Mouse (Mus musculus) cerebral cortex, adult 2 months (tissue): Measurements from ENCODE around the gene Ube2r2.

Experiments used
- WGBS: fragments of 180-500 bp; shearing (Covaris S2); methylation state at CpG from one replicate; pipeline ENCODE4 v1.1.7; 2018; 5-methylcytosine and 5-hydroxymethylcytosine counted together

The Ube2r2 gene

DNA sequence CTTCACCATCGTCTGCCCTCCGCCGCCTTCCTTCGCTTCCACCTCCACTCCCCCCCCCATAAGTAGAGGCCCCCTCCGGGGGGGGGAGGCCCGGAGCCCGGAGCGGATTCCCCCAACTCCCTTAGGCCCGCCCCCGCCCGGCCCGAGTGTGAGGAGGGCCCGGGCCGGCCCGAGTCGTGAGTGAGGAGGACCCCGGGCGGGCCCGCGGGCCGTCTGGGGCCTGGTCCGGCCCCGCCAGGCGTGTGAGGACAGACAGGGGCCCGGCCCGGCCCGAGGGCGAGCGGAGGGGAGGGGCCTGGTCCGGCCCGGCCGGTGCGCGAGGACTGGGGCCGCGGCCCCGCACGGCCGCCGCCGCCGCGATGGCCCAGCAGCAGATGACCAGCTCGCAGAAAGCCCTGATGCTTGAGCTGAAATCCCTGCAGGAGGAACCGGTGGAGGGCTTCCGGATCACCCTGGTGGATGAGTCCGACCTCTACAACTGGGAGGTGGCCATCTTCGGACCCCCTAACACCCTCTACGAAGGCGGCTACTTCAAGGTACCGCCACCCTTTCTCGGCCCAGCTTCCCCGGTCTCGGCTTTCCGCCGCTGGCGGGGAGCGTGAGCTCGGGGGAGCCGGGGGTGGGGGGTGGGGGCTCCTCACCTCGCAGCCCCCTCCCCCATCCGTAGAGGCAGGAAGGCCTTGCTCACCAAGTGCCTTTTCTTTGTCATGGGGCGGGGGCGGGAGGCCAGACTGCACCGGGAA, at the start of gene Ube2r2:
Gene Ube2r2, plus strand, starts transcription at position 33 of the 743 bp plus-strand sequence.
- under 1% methylated on average over 65 of the region's 65 CpGs for WGBS

DNA sequence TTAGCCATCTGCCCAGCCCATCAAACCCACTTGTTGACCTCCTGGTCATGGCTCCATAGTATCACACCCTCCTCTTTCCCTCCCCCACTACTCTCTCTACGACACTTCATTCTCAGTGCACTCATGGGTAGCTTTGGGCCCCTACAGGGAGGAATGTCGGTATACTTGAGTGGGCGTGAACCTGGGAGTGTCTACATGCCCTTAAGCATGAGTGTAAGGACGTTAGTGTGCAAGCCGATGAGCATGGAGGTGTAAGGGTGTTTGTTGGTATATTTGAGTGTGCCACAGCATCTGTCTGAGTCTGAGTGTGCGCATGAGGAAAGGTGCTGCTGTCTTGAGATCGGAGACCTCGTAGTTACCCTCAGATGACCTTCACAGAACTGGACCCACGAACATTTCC, 48.6 kb upstream of the Ube2r2 start:
- 84% methylated on average over 9 of the region's 9 CpGs for WGBS

DNA sequence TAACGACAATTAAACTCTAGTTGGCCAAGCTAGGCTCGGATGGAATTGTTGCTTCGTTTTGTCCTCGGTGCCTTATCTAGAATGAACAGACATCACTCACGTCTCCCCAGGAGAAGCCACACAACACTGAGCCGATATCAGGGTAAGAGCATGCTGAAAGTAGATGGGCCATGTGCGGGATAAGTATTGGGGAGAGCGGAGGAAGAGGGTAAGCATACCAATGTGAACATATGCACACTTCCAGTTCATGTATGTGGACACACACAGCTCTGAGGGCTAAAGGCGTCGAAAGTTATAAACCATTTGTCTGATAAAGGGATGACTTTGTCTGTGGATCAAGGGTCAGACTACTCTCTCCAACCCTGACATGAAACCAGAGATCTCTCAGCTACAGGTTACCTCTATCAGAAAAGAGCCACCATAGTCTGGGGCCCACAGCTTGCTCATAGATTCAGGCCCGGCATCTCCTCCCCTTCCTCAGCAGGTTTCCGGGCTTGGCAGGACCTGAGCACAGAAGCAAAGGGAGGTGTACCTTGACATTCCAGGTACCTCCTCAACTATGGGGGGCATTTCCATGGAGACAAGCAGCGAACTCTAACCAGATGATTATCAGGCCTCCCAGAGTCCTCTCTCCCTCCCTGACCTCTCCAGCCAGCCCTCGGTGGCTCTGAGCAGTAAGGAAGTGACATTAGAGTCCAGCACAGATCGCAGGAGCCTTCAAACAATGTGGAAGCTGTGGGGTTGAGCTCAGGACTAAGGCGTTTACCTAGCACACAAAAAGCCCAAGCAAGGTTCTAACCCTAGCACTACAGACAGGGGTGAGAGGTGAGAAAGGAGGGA, 47.9 kb upstream of the Ube2r2 start:
- 87% methylated on average over 16 of the region's 16 CpGs for WGBS

DNA sequence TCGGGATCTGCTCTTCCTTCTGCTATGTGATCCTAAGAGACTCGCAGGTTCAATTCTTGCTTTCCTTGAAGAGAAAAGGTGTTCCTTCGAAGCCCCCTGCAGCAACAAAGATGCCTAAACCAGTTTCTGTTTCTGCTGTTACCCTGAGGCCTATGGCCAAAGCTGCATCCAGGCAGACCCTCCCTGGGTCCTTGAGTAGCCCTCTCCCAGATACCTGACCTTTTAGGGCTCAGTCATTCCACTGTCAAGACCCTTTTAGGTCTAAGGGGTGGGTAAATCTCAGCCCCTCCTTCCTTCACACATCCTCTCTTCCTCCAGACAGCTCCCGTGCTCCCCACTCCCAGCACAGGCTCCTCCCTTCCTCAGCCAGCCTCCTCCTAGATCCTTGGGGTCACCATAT, 46.4 kb upstream of the Ube2r2 start:
- WGBS: 82% methylated on average over 4 of the region's 4 CpGs

DNA sequence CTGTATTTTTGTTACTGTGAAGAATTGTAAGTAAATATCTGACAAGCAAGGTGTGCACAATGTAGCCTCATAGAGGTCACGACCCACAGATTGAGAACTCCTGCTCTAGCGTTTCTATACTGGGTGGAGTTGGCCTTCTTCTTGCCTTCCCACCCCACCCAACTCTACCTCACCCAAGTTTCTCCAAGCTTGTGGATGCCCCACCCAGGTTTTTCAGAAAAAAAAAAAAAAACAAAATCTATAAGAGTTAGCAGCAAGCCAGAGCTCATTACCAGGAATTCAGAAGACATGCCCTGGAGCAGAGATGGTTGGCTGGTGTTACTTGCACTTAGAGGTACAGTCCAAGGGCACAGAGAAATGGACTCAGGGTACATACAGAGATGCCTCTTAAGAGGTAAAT, 45.8 kb upstream of the Ube2r2 start:
- WGBS: 79% methylated on average over 2 of the region's 2 CpGs

DNA sequence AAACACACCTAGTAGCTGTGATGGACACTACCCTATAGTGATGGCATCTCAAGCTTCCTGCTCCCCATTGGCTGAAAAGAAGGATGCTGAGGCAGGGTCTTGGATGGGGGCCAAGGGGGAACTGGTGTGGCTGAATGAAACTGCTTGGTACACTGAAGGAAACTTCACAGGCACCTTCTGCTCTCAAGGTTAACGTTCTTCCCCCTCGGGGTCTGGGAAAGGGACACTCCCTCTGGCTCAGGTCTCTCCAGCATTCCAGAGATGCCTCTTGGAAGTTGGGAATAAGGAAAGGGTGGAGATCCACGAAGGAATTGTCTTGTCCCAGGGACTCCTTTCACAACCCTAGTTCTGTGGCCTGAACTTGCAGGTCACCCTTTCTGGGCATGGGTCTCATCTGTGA, 44.2 kb upstream of the Ube2r2 start:
- WGBS: 56% methylated on average over 3 of the region's 3 CpGs

DNA sequence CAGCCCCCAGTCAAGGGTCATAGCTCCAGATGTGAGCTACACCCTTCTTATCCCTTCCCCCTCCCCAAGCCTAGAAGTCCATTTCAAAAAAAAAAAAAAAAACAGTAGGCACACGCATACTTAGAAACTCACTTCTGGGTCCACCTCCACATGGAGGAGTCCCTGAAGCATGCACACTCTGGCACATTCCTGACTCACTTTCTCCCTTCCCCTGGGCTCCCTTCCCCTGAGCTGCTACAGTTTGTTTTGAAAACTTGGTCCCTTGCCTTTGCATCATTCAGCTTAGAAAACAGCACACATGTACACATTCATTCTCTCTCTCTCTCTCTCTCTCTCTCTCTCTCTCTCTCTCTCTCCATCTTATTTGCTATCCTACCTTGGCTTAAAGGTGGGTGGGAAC, 42.6 kb upstream of the Ube2r2 start:
- 50% methylated on average over 1 of the region's 1 CpGs for WGBS

DNA sequence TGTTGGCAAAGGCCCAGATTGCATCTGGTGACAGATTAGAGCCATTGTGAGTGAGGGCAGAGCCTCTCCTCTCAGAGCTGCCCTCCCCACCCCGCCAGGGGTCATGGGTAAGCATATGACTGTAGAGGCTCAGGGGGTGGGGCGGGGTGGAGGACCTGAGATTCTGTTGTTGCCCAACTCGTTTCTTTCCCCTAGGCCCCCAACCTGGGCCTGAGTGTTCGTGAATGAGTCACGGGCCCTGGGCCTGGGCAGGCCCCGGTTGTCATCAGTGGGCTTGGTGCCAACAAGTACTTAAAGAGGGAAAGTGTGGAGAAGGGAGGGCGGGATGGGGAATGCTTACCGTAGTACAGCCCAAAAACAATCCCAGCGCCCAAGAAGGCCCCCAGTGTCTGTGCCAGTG, 41.2 kb upstream of the Ube2r2 start:
- 64% methylated on average over 9 of the region's 9 CpGs for WGBS

DNA sequence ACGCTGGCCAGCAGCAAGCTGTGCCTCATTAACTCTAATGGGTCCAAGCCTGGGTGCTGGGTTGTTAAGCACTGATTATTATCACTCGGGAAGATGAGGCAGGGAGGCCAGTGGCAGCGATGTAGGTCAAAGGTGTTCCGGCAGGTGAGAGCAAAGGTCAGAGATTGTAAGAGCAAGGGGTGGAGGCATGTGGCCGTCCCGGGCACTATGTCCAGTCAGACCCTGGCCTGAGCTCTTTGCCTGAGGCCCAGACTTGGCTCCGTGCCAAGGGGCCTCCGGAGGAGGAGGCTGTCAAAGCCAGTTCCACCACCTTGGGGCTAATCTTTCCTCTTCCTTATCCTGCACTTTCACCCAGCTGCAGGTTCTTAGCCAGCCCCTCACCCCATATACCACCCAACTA, 39.4 kb upstream of the Ube2r2 start:
- WGBS: 72% methylated on average over 8 of the region's 8 CpGs

DNA sequence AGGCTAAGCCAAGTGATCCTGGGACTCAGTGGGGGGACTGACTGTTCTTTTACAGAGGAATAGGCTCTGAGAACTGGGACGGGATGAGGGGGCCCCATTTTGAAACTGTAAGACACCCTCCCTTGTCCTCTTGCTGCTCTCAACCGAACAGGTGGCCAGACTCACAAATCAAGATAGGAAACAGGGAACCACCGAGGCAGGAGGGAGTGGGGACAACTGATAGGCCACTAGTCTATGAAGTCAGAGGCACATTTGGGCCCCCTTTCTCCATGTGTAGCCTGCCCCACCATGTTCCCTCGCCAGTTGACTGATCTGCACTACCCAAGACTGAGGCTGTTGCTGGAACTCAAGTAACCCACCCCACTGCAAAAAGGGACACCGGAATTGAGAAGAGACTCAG, 38.7 kb upstream of the Ube2r2 start:
- WGBS: 88% methylated on average over 5 of the region's 5 CpGs

DNA sequence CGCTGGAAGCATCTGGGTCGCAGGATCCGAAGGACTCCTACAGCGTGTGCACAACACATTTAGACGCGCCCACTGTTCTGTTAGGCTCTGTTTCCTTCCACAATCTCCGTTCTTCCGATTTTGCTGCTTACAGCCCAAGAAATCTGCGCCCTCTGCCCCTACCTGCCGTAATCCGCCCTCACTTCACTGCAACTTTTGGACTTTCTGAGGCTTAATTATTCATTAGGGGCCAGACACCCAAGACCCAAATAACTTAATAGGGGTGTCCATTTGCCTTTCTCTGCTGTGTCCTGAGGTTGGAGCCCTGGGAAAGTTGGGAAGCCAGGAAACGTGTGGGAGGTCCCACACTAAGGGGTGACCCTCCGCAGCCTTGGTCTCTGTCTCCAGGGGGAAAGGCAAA, 38.2 kb upstream of the Ube2r2 start:
- 69% methylated on average over 13 of the region's 13 CpGs for WGBS

DNA sequence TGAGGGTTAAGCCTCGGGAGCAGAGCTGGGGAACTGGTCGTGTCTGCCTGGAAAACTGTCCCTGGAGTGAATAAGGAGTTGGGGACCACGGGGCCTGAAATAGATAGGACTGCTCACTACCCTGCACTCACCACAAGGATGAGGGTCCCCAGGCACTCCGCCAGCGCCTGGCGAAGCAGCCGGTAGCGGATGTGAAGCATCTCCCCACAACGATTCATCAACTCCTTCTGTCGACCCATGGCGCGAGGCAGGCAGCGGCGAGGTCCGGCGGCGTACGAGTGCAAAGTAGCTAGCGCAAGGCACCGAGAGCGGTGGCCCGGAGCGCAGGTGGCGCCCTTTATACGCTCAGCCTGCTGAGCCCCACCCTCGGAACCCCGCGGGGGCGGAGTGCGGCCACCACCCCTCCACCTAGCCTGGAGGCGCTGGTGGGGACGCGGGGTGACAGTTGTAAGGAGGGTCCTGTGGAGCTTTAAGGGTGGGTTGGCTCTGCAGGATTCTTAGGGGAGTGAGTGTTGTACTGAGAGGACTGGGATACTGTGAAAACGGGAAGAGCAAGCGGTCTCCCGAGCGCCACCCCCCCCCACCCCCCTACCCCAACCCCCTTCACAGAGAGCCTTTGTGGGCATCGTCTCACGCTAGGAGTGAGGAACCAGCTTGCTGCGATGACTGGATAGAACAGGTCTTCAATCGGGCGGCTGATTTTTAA, 37.5 kb upstream of the Ube2r2 start, which contains the start of gene Aqp3:
Gene Aqp3, minus strand, starts transcription at position 313 of the 706 bp plus-strand sequence.
- 3% methylated on average over 42 of the region's 42 CpGs for WGBS

DNA sequence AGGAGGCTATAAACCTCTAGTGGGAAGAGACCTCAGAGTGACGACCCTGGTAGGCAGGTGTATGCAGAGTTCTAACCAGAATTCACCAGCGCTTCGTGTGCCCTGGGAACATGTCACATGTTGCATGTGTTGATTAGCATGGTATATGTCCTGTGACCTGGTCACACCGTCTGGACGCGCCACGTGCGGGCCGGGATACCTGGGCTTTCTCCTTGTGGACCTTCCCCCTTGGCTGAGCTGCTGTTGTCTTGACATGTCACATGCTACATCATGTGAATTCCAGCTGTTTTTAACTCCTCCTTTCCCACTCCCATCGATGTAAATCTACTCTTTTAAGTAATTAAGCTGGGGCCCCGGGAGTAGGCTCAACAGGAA, 37.0 kb upstream of the Ube2r2 start:
- whole genome bisulfite sequencing: 20% methylated on average over 11 of the region's 11 CpGs

DNA sequence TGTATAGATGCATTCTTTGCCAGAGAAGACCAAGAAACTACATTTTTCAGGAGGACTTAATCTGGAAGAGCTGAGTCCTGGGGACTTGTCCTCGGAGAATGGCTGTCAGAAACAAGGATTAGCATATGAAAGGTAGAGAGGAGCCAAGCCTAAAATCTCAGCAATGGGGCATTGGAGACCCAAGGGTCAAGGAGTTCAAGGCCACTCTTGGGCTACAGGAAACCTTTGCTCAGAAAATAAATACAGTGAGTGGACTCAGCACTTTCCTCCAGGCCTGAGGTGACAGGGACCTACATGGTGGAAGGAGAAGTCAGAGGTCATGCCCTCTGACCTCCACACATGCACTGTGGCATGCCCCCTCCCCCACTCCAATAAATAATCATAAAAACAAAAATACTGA, 34.6 kb upstream of the Ube2r2 start:
- 55% methylated on average over 1 of the region's 1 CpGs for WGBS

DNA sequence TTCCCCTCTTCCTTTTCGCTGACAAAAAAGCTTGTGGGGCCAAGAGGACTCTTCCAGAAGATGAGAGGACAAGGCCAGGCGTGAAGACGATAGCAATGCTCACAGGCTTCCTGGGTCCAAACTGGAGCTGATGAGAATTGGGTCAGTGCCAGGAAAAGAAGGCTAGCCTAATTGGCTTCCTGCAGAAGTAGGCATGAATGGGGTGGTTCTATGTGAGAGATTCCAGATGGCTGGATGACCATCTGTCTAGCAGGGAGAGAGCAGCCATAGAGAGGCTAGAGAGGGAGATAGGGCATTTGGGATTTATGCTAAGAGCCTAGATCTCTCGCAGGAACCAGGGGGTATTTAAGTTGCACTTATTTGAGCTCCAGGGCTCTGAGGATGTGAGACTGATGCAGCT, 28.1 kb upstream of the Ube2r2 start:
- WGBS: 60% methylated on average over 4 of the region's 4 CpGs

DNA sequence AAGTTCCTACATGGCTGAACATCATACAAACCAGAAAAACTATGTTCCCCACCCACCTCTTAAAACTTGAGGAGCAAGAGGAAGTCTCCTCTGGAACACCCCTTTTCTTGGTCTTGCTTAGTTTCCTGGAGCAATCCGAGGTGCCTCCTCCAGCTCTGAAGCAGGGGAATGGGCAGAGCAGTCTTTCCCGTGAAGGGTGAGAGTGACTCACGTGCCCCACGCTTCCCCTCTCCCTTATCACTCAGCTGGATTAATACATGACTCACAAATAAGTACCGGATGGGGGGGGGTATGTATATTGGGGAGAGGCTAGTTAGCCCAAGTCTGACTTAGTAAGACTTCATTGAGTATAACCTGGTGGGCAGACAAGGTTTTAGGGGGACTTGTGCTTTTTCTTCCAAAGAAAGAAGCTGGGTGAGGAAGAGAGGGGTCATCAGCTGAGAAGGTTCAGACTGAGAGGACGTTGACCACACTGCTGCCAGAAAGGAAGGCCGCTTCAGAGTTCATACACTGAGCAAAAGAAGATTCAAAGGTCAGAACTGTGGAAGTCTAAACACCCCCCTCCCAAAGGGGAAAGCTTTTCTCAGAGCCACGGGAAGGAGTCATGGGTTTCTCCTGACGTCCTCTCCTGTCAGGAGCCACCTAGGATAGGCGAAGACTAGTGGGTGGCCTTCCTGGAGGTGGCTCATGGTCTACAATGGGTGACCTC, 26.7 kb upstream of the Ube2r2 start:
- WGBS: 82% methylated on average over 10 of the region's 10 CpGs

DNA sequence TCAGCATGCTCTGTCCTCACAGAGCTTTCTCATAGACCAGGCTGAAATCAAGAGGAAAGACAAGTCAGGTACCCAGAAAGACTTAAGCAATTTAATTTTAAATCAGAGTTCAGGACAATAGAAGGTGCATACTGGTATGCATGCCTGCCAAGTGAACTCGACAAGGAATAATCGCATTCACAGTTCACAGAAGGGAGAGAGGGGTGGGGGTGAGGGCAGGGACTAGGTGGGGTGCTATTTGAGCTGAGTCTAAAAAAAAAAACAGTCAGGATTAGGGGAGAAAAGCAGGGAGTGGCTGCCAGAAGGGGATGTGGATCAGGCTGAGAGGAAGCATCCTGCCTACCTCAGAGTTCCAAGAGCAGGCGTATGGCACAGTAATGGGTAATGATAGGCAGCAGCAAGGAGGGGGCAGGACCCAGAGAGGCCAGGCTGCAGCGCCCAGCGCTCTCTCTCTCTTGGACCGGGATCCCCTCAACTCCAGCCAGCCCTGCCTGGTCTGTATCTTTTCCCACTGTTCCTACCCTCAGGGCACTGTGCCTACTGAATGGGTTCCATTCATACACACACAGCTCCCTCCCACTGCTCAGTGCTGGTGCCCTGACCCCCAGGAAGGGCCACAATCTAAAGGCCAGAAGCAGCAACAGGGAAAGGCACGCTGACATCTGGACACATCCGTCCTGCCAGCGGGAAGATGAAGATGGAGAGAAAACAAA, 21.0 kb upstream of the Ube2r2 start:
- 73% methylated on average over 9 of the region's 9 CpGs for WGBS

DNA sequence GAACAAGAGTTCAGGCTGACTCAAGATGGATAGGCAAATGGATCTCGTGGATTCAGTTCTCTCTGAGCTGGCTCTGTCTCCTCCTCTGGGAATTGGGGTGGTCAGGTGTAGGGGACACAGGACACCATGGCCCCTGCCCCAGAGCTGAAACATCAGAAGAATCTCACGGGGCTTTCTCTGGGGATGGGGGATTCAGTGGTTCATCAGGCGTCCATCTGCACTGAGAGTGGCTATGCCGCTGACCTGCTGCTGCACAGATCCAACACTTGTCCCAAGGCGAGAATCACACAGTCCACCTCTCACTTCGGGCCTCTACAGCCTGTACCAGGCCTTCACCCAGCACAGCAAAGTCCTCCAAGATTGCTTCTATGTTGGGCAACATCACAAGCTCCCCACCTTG, 20.5 kb upstream of the Ube2r2 start:
- WGBS: 86% methylated on average over 6 of the region's 6 CpGs

DNA sequence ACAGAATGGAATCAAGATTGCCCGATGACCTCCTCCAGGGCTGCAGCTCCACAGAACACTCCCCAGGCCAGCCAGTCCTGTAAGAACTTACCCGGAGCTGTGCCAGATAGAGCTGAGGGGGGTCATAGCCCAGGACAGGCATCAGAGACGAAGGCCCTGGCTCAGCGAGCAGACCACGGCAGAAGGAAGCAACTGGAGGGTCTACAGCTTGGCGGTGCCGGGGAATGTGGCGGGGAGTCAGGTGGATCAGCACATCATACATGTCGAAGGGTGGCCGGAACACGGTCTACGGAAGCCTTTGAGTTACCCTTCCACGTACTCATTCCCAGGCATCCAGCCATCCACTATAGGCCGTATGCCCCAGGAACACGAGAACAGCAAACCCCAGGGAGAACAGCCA, 19.8 kb upstream of the Ube2r2 start:
- 96% methylated on average over 15 of the region's 15 CpGs for WGBS

DNA sequence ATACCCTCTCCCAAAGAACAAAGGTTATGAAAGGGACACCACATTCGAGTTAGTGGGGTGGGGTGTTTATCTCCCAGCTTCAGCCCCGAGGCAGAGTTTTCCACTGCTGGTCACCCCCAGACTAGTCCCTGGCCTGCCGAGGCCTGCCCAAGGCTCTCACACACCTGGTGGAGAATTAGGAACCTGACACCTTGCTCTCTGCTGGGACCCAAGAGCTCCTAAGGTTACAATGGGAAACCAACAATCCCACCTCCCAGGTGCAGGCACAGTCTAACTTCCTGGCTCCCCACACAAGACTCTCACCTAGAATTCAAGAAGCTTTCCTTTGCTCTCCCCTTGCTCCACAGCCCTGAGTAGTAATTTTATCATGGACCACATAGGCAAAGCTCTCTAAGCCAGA, 18.7 kb upstream of the Ube2r2 start:
- WGBS: 83% methylated on average over 3 of the region's 3 CpGs

DNA sequence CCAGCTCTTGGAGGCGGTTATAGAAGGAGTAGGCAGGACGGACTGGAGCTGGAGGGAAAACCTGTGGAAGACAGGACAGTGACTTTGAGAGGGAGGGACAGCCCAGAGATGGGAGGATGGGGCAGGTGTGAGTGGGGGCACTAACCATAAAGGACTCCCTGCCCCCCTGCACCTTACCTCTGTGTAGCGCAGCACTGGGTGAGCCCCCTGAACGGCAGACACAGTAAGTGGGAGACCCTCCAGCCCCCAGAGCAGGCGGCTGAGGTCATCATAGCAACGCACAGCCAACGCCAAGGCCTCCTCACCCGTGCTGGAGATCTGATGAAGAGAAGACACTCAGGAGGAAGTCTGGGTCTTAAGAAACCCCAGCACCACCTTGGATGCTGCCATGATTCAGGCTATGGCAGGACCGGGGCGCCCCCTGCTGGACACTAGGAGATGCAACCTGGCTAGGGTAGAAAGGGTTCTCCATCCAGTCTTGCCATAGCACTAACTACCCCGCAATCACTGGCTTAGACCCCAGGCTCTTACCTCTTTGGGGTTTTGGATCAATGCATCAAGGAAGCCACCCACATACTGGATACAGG, 16.7 kb upstream of the Ube2r2 start:
- WGBS: 73% methylated on average over 11 of the region's 11 CpGs
